Mouse (Mus musculus) midbrain, embryonic 13.5 days (tissue): Measurements from ENCODE around the gene Tspan33. TPM values are rescaled to one million over a fixed set of nuclear protein-coding genes. Genes with fewer than 3 reads are reported as not detected.
"Not testable (repeated sequence)": the region's sequence is repeated elsewhere in the genome, so short reads cannot be mapped to it uniquely, and the experiment has no call there.

Experiments used
- ATAC-seq: fragments of 200-750 bp; cut with Nextera tagmentation; 2 replicates; pipeline ENCODE4 v1.8.0; 2017; ENCODE audit warnings: mild to moderate bottlenecking, moderate TSS enrichment, moderate library complexity
- H3K27ac ChIP-seq: fragments of 300-500 bp; sonication (generic); 2 replicates; pipeline ENCODE4 v1.5.1; 2015; ENCODE audit warnings: inconsistent platforms, mild to moderate bottlenecking, moderate library complexity
- H3K27me3 ChIP-seq: fragments of 300-500 bp; sonication (generic); 2 replicates; pipeline ENCODE4 v1.6.1; 2015; ENCODE audit warnings: mild to moderate bottlenecking, inconsistent platforms
- H3K36me3 ChIP-seq: fragments of 300-500 bp; sonication (generic); 2 replicates; pipeline ENCODE4 v1.6.1; 2015; ENCODE audit warnings: mild to moderate bottlenecking, inconsistent platforms
- H3K4me1 ChIP-seq: fragments of 300-500 bp; sonication (generic); replicated peaks from 2 replicates; pipeline ENCODE4 v1.6.1; 2015; ENCODE audit warnings: inconsistent platforms
- H3K4me2 ChIP-seq: fragments of 300-500 bp; sonication (generic); replicated peaks from 2 replicates; pipeline ENCODE4 v1.6.1; 2015; ENCODE audit warnings: moderate library complexity, mild to moderate bottlenecking, inconsistent platforms
- H3K4me3 ChIP-seq: fragments of 300-500 bp; sonication (generic); replicated peaks from 2 replicates; pipeline ENCODE4 v1.5.1; 2015; ENCODE audit warnings: mild to moderate bottlenecking, inconsistent platforms
- H3K9ac ChIP-seq: fragments of 300-500 bp; sonication (generic); replicated peaks from 2 replicates; pipeline ENCODE4 v1.6.1; 2015; ENCODE audit warnings: mild to moderate bottlenecking, inconsistent platforms
- H3K9me3 ChIP-seq: fragments of 300-500 bp; sonication (generic); 2 replicates; pipeline ENCODE4 v1.6.1; 2016; ENCODE audit warnings: mild to moderate bottlenecking, inconsistent platforms
- WGBS: fragments of 180-500 bp; shearing (Covaris S2); methylation state at CpG from one replicate; pipeline ENCODE4 v1.1.7; 2015; 5-methylcytosine and 5-hydroxymethylcytosine counted together
- polyA plus RNA-seq: library from polyadenylated mRNA; unstranded; fragments of >200 nt; fragmentation: Nextera tagmentation; extraction: Ambion mirVana; gene quantifications from 2 replicates; pipeline ENCODE4 v1.2.1, GENCODE M21; 2015

The Tspan33 gene
- polyA plus RNA-seq, 1 experiment from 2014 or later, result 6.0 TPM

DNA sequence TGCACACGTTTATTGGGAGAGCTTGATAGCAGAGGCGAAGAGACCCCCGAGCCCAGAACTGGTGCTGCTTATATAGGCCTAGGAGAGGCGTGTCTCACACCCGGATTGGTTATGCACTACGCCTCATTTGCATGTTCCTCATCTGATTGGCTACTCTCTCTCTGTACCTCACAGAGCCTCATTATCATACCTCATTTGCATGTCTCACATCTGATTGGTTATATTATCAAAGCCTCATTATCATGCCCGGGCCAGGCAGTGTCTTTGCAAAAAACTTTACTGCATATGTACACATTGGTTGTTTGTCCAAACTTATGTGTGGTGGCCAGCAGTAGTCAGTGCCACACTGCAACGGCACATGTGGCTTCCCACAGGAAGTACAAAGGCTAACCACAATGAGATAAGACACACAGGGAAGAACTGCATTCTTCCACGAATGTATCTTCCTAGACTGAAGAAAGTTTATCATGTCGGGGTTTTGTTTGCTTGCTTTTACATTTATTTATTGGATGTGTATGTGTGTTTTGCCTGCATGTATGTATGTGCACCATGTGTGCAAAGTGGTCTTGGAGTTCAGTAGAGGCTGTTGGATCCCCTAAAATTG lies 14.0 kb upstream of the Tspan33 start:
- H3K27ac ChIP-seq, H3K9me3 ChIP-seq, H3K27me3 ChIP-seq, H3K4me2 ChIP-seq, H3K4me1 ChIP-seq, H3K4me3 ChIP-seq, ATAC-seq, H3K9ac ChIP-seq, H3K36me3 ChIP-seq: not testable (repeated sequence)
- WGBS, result 91% methylated on average over 10 of the region's 10 CpGs

DNA sequence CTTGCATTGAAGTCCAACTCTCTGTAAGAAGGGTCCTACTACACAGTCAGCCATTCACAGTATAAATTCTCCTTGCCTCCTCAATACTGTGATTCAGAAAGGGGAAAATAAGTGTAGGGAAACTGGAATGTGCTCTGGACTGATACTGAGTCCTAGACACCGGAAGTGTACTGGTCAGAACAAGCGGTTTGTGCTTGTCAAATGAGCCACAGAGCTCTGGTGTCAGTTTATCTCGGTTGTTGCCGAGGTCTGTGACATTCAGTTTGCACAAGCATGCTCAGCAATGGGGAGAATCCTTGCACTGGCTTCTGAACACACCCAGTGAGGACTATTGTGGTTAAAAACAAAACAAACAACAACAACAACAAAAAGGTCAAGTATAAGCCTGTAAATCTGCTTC lies 12.2 kb upstream of the Tspan33 start:
- H3K27me3 ChIP-seq, result no peaks in the 10 kb centered on the region
- H3K9me3 ChIP-seq, result no peaks in the 10 kb centered on the region
- no peaks in the 10 kb centered on the region for H3K4me1 ChIP-seq
- 85% methylated on average over 4 of the region's 4 CpGs for WGBS
- H3K36me3 ChIP-seq, result no peaks in the 10 kb centered on the region
- no peak overlapping the region for H3K4me3 ChIP-seq
- no peak overlapping the region for H3K9ac ChIP-seq
- no peak for ATAC-seq
- H3K4me2 ChIP-seq, result no peak overlapping the region
- H3K27ac ChIP-seq, result no peak overlapping the region

DNA sequence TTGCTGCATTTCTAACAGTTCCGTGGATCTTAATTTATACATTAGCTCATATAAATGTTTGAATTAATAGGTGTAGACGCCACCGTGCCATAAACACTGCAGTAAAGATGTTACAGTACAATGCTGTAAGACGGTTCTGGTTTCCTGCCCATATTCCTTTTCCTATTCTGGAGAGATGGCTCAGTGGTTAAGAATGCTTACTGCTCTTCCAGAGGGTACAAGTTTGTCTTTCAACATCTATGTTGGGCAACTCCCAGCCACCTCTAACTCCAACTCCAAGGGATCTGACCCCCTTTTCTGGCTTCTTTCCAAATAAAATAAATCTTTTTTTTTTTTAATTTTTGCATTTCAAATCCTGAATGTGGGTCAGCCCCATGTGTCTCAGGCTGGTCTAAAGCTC lies 9.3 kb upstream of the Tspan33 start:
- H3K27me3 ChIP-seq, result no peaks in the 10 kb centered on the region
- 90% methylated on average over 4 of the region's 4 CpGs for WGBS
- H3K9me3 ChIP-seq, result no peaks in the 10 kb centered on the region
- H3K9ac ChIP-seq, result no peak overlapping the region
- no peak overlapping the region for H3K27ac ChIP-seq
- H3K36me3 ChIP-seq, result no peaks in the 10 kb centered on the region
- H3K4me3 ChIP-seq, result no peak overlapping the region
- ATAC-seq, result no peak
- no peaks in the 10 kb centered on the region for H3K4me1 ChIP-seq
- no peak overlapping the region for H3K4me2 ChIP-seq

DNA sequence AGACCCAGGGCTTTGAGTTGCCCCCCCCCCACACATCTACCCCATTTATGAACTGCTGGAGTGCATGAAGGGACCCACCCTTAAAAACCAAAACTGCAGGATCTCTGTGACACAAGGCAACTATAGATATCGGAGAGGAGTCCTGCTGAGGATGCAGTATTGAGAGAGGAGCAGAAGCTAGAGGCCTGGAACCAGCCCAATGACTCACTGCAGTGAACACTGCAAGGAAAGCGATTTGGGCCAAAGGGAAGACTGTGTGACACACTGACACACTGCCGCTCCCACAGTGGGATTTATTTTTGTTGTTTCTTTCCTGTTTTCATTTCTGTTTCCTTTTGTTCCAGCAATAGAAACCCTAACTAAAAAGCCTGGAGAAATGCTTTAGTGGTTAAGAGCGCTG lies 8.1 kb upstream of the Tspan33 start:
- H3K4me3 ChIP-seq, result no peak overlapping the region
- 86% methylated on average over 4 of the region's 4 CpGs for WGBS

DNA sequence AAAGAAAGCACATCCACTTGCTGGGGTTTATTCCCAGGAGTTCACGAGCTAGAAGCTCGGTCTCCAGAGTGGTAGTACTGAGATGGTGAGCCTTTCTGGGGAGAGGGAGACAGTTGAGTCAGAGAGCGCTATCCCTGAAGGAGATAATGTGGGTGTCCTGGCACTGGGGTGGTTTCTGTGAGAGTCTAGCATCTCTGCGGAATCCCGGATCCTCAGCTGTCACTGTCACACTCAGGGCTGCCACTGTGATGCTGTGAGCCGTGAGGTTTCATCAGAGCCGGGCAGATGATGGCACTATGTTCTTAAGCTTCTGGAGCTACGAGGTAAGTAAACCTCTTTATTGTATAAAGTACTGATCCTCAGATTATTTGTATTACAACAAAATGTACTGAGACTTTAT lies 4.6 kb upstream of the Tspan33 start:
- H3K4me2 ChIP-seq, result no peak overlapping the region
- H3K4me1 ChIP-seq, result peaks cover 4% of the 10 kb centered on the region
- peaks cover 23% of the 10 kb centered on the region for H3K27me3 ChIP-seq
- no peak overlapping the region for H3K27ac ChIP-seq
- no peaks in the 10 kb centered on the region for H3K9me3 ChIP-seq
- no peak overlapping the region for H3K9ac ChIP-seq
- H3K4me3 ChIP-seq, result no peak overlapping the region
- no peak for ATAC-seq
- 78% methylated on average over 8 of the region's 8 CpGs for WGBS
- H3K36me3 ChIP-seq, result no peaks in the 10 kb centered on the region

More for the DNA sequence above, 8.1 kb upstream of the Tspan33 start:
- Histone ChIP-seq H3K36me3 (no peaks in the 10 kb centered on the region), H3K9ac (no peak overlapping the region), H3K9me3 (no peaks in the 10 kb centered on the region), H3K27me3 (no peaks in the 10 kb centered on the region), H3K27ac (no peak overlapping the region), H3K4me2 (no peak overlapping the region), H3K4me1 (no peaks in the 10 kb centered on the region)
- ATAC-seq, result no peak

DNA sequence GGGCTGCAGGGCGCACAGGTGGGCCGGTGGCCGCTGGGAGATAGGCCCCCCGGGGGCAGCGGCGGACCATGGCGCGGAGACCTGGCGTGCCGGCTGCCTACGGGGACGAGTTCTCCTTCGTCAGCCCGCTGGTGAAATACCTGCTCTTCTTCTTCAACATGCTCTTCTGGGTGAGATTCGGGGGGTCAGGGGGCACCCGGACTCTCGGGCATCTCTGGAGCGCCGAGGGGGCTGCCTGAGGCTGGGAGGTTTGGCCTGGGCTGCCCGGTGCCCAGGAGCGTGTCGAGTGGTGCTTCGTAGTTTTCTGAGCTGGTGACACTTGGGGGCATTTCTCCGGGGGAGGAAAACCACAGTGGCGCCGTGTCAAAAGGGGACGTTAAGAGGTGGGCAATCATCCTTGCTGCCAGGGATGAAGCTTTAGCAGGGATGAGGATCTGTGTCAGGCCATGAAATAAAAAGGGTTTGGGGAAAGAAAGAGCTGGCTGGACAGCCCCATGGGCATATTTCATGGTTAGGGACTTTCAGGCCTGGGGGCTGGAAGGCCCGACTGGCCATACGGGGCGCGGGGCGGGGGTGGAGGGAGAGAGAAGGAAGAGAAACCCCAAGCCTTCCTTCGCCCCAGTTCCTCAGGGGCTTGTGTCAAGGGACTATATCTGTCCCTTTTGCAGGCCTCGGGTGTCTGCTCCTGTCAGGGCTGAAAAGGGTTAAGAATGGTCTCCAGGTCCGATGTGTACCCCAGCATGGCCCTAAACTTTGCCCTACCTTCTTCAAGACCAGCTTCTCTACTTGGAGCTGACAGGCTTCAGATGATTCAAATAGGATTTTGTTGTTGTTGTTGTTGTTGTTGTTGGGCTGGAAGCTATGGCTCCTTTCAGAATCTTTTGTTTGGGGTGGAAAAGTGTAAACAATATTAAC lies 610 bp downstream of the Tspan33 start:
- Histone ChIP-seq H3K9ac (peak overlapping the region; percentile 81), H3K36me3 (no peaks in the 10 kb centered on the region), H3K9me3 (no peaks in the 10 kb centered on the region), H3K4me2 (peak overlapping the region; percentile 99), H3K27ac (no peak overlapping the region), H3K4me1 (peaks cover 13% of the 10 kb centered on the region), H3K27me3 (peaks cover 38% of the 10 kb centered on the region), H3K4me3 (peak overlapping the region; percentile 86)
- ATAC-seq, result peak; percentile 41
- WGBS, result 3% methylated on average over 35 of the region's 35 CpGs

DNA sequence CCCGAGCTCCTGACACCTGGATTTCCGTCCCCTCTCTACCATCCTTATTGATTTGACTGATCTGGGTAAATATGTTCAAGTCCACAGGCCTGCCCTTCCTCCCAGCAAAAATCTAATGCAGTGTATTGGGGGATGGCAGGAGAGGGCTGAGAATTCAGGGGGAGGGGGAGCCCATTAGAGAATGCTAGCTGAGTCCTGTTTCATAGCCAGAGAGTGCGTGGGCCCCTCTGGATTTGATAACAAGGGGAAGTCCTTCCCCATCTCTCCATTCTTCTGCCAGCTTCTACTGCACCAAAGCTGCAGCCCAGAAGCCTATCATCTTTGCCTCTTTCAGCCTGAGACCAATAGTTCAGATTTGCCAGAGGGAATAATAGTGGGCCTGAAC lies 1.3 kb downstream of the Tspan33 start:
- H3K9ac ChIP-seq, result no peak overlapping the region
- no peaks in the 10 kb centered on the region for H3K36me3 ChIP-seq
- 37% methylated on average over 3 of the region's 3 CpGs for WGBS
- no peak for ATAC-seq
- peaks cover 38% of the 10 kb centered on the region for H3K27me3 ChIP-seq
- peak overlapping the region; percentile 86; the same call in 1 of the 2 replicates for H3K4me3 ChIP-seq
- H3K4me2 ChIP-seq, result peak overlapping the region; percentile 99; the same call in 1 of the 2 replicates
- peaks cover 13% of the 10 kb centered on the region for H3K4me1 ChIP-seq
- H3K9me3 ChIP-seq, result no peaks in the 10 kb centered on the region
- H3K27ac ChIP-seq, result no peak overlapping the region

DNA sequence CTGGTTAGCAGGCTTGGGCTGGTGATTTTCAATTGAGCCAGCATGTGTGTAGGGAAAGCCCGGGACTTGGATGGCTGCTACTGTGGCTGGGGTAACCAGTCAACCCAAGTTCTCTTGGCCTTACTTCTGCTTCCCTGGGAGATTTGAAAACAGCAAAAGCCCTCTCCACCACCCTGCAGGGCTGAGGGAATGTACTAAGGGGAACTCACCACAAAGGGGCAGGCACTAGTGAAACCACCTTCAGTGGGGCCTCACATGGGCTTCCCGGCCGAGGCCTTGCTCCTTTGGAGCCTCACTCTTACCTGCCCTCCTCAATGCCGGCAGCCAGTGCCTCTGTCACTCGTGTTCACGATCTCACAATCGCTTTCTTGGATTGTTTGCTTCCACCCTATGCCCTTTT lies 2.0 kb downstream of the Tspan33 start:
- Histone ChIP-seq H3K4me2 (no peak overlapping the region), H3K4me3 (no peak overlapping the region)
- 68% methylated on average over 7 of the region's 7 CpGs for WGBS

DNA sequence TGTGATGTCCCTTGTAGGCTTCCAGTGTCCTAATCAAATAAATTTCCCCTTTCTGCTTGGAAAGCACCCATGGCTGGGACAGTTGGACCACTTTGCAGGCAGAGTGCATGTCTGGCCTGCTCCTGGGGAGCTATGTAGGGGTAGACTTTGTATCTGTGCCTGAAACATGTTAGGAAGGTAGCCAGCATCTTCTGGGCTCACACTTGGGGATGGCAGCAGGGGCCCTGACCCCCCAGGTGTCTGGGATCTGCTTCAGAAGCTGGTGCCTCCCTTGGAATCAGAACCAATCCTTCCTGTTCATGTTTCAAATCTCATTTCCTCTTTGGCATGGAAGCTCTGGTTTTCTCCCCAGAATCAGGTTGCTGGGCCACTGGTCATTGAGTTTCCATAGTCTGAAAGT lies 3.1 kb downstream of the Tspan33 start:
- no peak for ATAC-seq
- no peaks in the 10 kb centered on the region for H3K36me3 ChIP-seq
- H3K4me1 ChIP-seq, result peaks cover 13% of the 10 kb centered on the region
- no peak overlapping the region for H3K4me2 ChIP-seq
- peaks cover 31% of the 10 kb centered on the region for H3K27me3 ChIP-seq
- H3K9ac ChIP-seq, result no peak overlapping the region
- no peaks in the 10 kb centered on the region for H3K9me3 ChIP-seq
- H3K27ac ChIP-seq, result no peak overlapping the region
- H3K4me3 ChIP-seq, result no peak overlapping the region

More for the DNA sequence above, 2.0 kb downstream of the Tspan33 start:
- Histone ChIP-seq H3K4me1 (peaks cover 13% of the 10 kb centered on the region), H3K27me3 (peaks cover 38% of the 10 kb centered on the region), H3K9me3 (no peaks in the 10 kb centered on the region), H3K9ac (no peak overlapping the region), H3K27ac (no peak overlapping the region), H3K36me3 (no peaks in the 10 kb centered on the region)
- ATAC-seq, result no peak

DNA sequence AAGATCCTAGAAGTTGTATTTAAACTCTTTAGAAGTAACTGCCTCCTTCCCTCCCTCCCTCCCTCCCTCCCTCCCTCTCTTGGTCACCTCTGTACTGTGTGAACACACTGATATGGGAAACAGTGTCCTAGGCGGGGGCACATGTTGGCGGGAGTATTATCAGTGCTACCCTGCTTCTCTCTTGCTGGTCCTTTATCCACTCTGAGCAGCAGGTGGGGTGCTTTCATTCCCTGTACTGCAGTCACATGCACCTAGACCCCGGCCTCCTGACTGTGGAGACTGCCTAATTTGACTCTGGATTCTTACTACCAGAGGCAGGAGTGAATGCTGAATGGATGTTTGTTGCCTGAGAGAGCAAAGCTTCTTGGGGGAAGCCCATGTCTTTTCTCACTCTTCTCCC lies 3.5 kb downstream of the Tspan33 start:
- no peak for ATAC-seq
- no peak overlapping the region for H3K27ac ChIP-seq
- peaks cover 28% of the 10 kb centered on the region for H3K27me3 ChIP-seq
- H3K9me3 ChIP-seq, result no peaks in the 10 kb centered on the region
- peaks cover 13% of the 10 kb centered on the region for H3K4me1 ChIP-seq
- H3K4me2 ChIP-seq, result no peak overlapping the region
- H3K4me3 ChIP-seq, result no peak overlapping the region
- H3K36me3 ChIP-seq, result no peaks in the 10 kb centered on the region
- WGBS, result 45% methylated on average over 3 of the region's 3 CpGs
- H3K9ac ChIP-seq, result no peak overlapping the region

DNA sequence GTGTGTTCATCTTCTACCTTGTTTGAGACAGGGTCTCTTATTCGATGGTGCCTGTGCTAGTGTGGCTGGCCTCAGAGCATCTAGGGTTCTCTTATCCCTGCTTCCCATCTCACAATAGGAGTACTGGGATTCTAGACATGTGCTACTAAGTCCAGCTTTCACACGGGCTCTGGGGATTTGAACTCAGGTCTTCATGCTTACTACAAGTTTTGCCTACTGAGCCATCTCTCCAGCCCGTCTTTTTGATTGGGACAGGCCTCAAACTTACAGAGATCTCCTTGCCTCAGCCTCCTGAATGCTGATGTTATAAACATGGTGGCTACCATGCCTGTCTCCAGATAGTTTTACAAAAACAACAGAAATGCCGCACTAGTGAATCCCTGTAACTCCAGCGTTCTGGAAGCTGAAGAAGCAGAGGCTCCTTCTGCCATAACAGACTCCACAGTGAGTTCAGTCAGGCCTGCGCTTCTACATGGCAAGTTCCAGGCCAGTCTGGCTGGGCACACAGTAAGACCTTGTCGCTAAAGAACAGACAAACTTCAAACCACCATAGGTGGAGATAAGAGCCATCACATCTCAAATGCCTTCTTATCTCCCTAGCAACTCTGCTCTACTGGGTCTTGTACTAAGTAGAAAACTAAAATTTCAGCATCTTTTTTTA lies 5.2 kb downstream of the Tspan33 start:
- Histone ChIP-seq H3K4me1 (peaks cover 10% of the 10 kb centered on the region), H3K4me2 (no peak overlapping the region), H3K4me3 (no peak overlapping the region), H3K9ac (no peak overlapping the region), H3K36me3 (no peaks in the 10 kb centered on the region), H3K27me3 (peaks cover 16% of the 10 kb centered on the region), H3K27ac (no peak overlapping the region), H3K9me3 (no peaks in the 10 kb centered on the region)
- no peak for ATAC-seq
- 93% methylated on average over 7 of the region's 7 CpGs for WGBS

DNA sequence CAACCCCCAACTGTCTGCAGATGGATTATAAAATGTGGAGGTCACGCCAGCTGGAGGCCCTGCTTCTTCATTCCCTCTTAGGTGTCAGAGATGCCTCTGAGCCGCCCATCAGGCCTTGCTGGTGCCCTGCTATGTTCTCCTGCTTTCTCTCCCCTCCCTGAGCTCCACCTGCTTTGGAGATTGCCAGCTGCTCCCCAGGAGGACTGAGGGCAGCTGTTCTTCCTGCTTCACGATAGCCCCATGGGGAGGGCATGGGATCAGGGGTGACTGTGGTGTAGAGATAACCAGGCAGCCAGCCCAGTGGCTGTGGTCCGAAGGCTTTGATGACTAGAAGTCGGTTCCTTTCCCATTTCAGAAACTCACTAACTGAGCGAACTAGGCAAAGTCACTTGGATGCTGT lies 7.0 kb downstream of the Tspan33 start:
- Histone ChIP-seq H3K9ac (no peak overlapping the region), H3K4me2 (no peak overlapping the region), H3K27ac (no peak overlapping the region), H3K9me3 (no peaks in the 10 kb centered on the region), H3K36me3 (no peaks in the 10 kb centered on the region), H3K4me1 (no peaks in the 10 kb centered on the region), H3K4me3 (no peak overlapping the region), H3K27me3 (peaks cover 8% of the 10 kb centered on the region; the same call in 1 of the 2 replicates)
- WGBS, result 72% methylated on average over 6 of the region's 6 CpGs
- ATAC-seq, result no peak
